Mouse (Mus musculus): ENCODE data around the gene Gabra3.

- no peak for TF ChIP-seq CTCF (IDR thresholded peaks at IDR 0.05; ENCODE audit: borderline replicate concordance, control insufficient read depth, extremely low read depth, insufficient read depth, low read length, poor library complexity)
- no peak for TF ChIP-seq POLR2A (IDR thresholded peaks at IDR 0.05; ENCODE audit: control insufficient read depth, extremely low read depth, insufficient read depth, low read length, poor library complexity)
Observed at GRCm38 (mm10) chrX:72656230-72656898, at the start of gene Gabra3.
